ENCODE assay signal across 27 mouse cellular contexts in genomic region chr10:96106972-96107720, GRCm38 (mm10). TPM values are rescaled to one million over a fixed set of nuclear protein-coding genes. Genes with fewer than 3 reads are reported as not detected.
"Had no signal": no experiment of that assay in that cellular context is flagged by ENCODE, and none has a peak within 500 bp of the region (broad histone marks: within the 10 kb centered on the region; RNA-seq: fewer than 3 reads in every experiment).

No protein-coding gene starts in this region.

- DNase-seq: kidney, adult 8-10 months; kidney, postnatal 10 days; kidney, postnatal 36 days; layer of hippocampus, postnatal 36 days; left cerebral cortex, postnatal 4 days; liver, postnatal 0 days; lung, postnatal 10 days; lung, postnatal 36 days; right cerebral cortex, adult 18-20 months; right cerebral cortex, postnatal 14 days; right cerebral cortex, postnatal 4 days; spleen, adult 18-20 months; thymus, postnatal 25 days had no signal

- H3K9me3 ChIP-seq: kidney, embryonic 15.5 days; limb, embryonic 15.5 days; midbrain, embryonic 10.5 days; neural tube, embryonic 12.5 days; neural tube, embryonic 15.5 days; stomach, embryonic 15.5 days had no signal

- H3K27ac ChIP-seq: kidney, embryonic 15.5 days; limb, embryonic 12.5 days; limb, embryonic 15.5 days; liver, embryonic 14.5 days; midbrain, embryonic 10.5 days; neural tube, embryonic 12.5 days; neural tube, embryonic 15.5 days; stomach, embryonic 15.5 days had no signal

- H3K4me2 ChIP-seq: kidney, embryonic 15.5 days; limb, embryonic 12.5 days; limb, embryonic 15.5 days; liver, embryonic 11.5 days; lung, embryonic 14.5 days; neural tube, embryonic 12.5 days; neural tube, embryonic 15.5 days; stomach, embryonic 15.5 days had no signal

- H3K4me1 ChIP-seq: kidney, embryonic 15.5 days; limb, embryonic 12.5 days; limb, embryonic 15.5 days; midbrain, embryonic 10.5 days; neural tube, embryonic 12.5 days; neural tube, embryonic 15.5 days; stomach, embryonic 15.5 days had no signal

- H3K9ac ChIP-seq: kidney, embryonic 15.5 days; limb, embryonic 12.5 days; limb, embryonic 15.5 days; liver, embryonic 14.5 days; liver, postnatal 0 days; lung, embryonic 14.5 days; neural tube, embryonic 12.5 days; neural tube, embryonic 15.5 days; stomach, embryonic 15.5 days had no signal

- H3K27me3 ChIP-seq: kidney, embryonic 15.5 days; limb, embryonic 12.5 days; limb, embryonic 15.5 days; megakaryocyte, embryonic 14.5 days; neural tube, embryonic 12.5 days; neural tube, embryonic 15.5 days; stomach, embryonic 15.5 days had no signal

- H3K36me3 ChIP-seq: kidney, embryonic 15.5 days; limb, embryonic 12.5 days; limb, embryonic 15.5 days; midbrain, embryonic 10.5 days; neural tube, embryonic 12.5 days; neural tube, embryonic 15.5 days; stomach, embryonic 15.5 days had no signal

- H3K4me3 ChIP-seq: kidney, embryonic 15.5 days; limb, embryonic 12.5 days; limb, embryonic 15.5 days; megakaryocyte, embryonic 14.5 days; midbrain, embryonic 10.5 days; neural tube, embryonic 12.5 days; neural tube, embryonic 15.5 days; stomach, embryonic 15.5 days had no signal

RNA-seq across cellular contexts. Expression of gene Gm5426, which starts 29.3 kb away (rescaled TPM):
- polyA plus RNA-seq: kidney, embryonic 15.5 days; limb, embryonic 12.5 days; limb, embryonic 15.5 days; liver, embryonic 11.5 days; liver, embryonic 14.5 days; liver, postnatal 0 days; lung, embryonic 14.5 days; midbrain, embryonic 10.5 days; midbrain, embryonic 14.5 days; midbrain, postnatal 0 days; neural tube, embryonic 12.5 days; neural tube, embryonic 15.5 days; stomach, embryonic 15.5 days; thymus, postnatal 0 days had no signal
